Mouse (Mus musculus): ENCODE results near the gene Tti1.

GRCm38 (mm10) chr2:157992501-157992900, 35.7 kb downstream of the Tti1 start:
- no peak for TF ChIP-seq GATA1 (IDR thresholded peaks at IDR 0.05; ENCODE audit: borderline replicate concordance, low read length)
- no peak for TF ChIP-seq FLI1 (IDR thresholded peaks at IDR 0.05; ENCODE audit: low read length)
